Comparison of ENCODE assay signal across 16 mouse cellular contexts in genomic region chr2:45040706-45041312, GRCm38 (mm10).
DNase-seq lines count a peak whose midpoint lies in the region; ATAC-seq and TF ChIP-seq lines count a peak whose summit lies in the region.
"Had no signal": no experiment of that assay in that cellular context is flagged by ENCODE, and none has a peak within 500 bp of the region (broad histone marks: within the 10 kb centered on the region; RNA-seq: fewer than 3 reads in every experiment).

No protein-coding gene starts in this region.

- peak overlapping the region; percentile 85 for H3K27ac ChIP-seq in heart, embryonic 11.5 days (ENCODE audit: low read depth, low read length)
- no peak overlapping the region for H3K27ac ChIP-seq in liver, adult 2 months (replicated peaks; ENCODE audit: insufficient read depth, low read depth, low read length)
- H3K27ac ChIP-seq: embryonic facial prominence, embryonic 12.5 days; macrophage; neural tube, embryonic 15.5 days had no signal

- no peaks in the 10 kb centered on the region for H3K27me3 ChIP-seq in heart, embryonic 11.5 days (ENCODE audit: control insufficient read depth, insufficient read depth, low read length)
- H3K27me3 ChIP-seq in megakaryocyte, embryonic 14.5 days (replicated peaks): no peaks in the 10 kb centered on the region
- H3K27me3 ChIP-seq in liver, adult 2 months (ENCODE audit: control insufficient read depth, insufficient read depth, low read length): no peaks in the 10 kb centered on the region
- H3K27me3 ChIP-seq: embryonic facial prominence, embryonic 12.5 days; neural tube, embryonic 15.5 days had no signal

- H3K9ac ChIP-seq in heart, embryonic 11.5 days (ENCODE audit: low read depth, low read length): peak overlapping the region; percentile 34; the same call in 1 of the 2 replicates
- no peak overlapping the region for H3K9ac ChIP-seq in liver, adult 2 months (ENCODE audit: low read depth, low read length)
- H3K9ac ChIP-seq: embryonic facial prominence, embryonic 12.5 days; neural tube, embryonic 15.5 days had no signal

- no peaks in the 10 kb centered on the region for H3K79me2 ChIP-seq in liver, adult 2 months (ENCODE audit: control insufficient read depth, insufficient read depth, low read length)

- no peak for DNase-seq in heart, adult 18-20 months
- DNase-seq in liver, adult 2 months (ENCODE audit: extremely low read depth, low read depth, low spot score): peak; percentile 33
- DNase-seq in yolk sac, embryonic 10.5 days (ENCODE audit: low spot score): peak; percentile 38
- DNase-seq in right cerebral cortex, adult 18-20 months: no peak
- no peak for DNase-seq in spleen, postnatal 36 days (ENCODE audit: low spot score in 2 of 2)
- DNase-seq: cerebellum, adult 9-11 months; kidney, postnatal 25 days had no signal

- peak overlapping the region; percentile 29 for H3K4me2 ChIP-seq in heart, embryonic 11.5 days
- H3K4me2 ChIP-seq: embryonic facial prominence, embryonic 12.5 days; neural tube, embryonic 15.5 days had no signal

- no peak for TF ChIP-seq POLR2A in liver, adult 2 months (IDR thresholded peaks at IDR 0.05; ENCODE audit: extremely low read depth, insufficient read depth, low read length)

- WGBS in heart, embryonic 11.5 days (ENCODE audit: insufficient replicate concordance): 46% methylated on average over 13 of the region's 13 CpGs
- WGBS in liver, adult 2 months: 65% methylated on average over 13 of the region's 13 CpGs

- ATAC-seq in heart, embryonic 11.5 days (replicated peaks; ENCODE audit: insufficient number of reproducible peaks, low FRiP score, low TSS enrichment): peak; percentile 70
- ATAC-seq in megakaryocyte, adult 5-6 weeks (ENCODE audit: poor library complexity, severe bottlenecking): no peak
- ATAC-seq: activated CD4-positive, CD25-positive, alpha-beta regulatory T cell, adult 4 months; forebrain, embryonic 16.5 days; inflammation-experienced regulatory T-cells, adult 6 months had no signal

- no peaks in the 10 kb centered on the region for H3K9me3 ChIP-seq in heart, embryonic 11.5 days (replicated peaks; ENCODE audit: control insufficient read depth, low read length)
- H3K9me3 ChIP-seq in megakaryocyte, embryonic 14.5 days: no peaks in the 10 kb centered on the region
- H3K9me3 ChIP-seq: embryonic facial prominence, embryonic 12.5 days; neural tube, embryonic 15.5 days had no signal

- no peaks in the 10 kb centered on the region for H3K36me3 ChIP-seq in heart, embryonic 11.5 days (ENCODE audit: control insufficient read depth, insufficient read depth, low read length)
- peaks cover 71% of the 10 kb centered on the region for H3K36me3 ChIP-seq in megakaryocyte, embryonic 14.5 days (replicated peaks; ENCODE audit: low read length)
- no peaks in the 10 kb centered on the region for H3K36me3 ChIP-seq in liver, adult 2 months (ENCODE audit: control insufficient read depth, insufficient read depth, low read length)
- H3K36me3 ChIP-seq: embryonic facial prominence, embryonic 12.5 days; neural tube, embryonic 15.5 days had no signal

- TF ChIP-seq CTCF in liver, adult 2 months (IDR thresholded peaks at IDR 0.05; ENCODE audit: low read depth, low read length): no peak

- H3K4me3 ChIP-seq in heart, embryonic 11.5 days (ENCODE audit: low read depth, low read length): no peak overlapping the region
- H3K4me3 ChIP-seq in megakaryocyte, embryonic 14.5 days (replicated peaks): peak overlapping the region; percentile 46
- H3K4me3 ChIP-seq in liver, adult 2 months (ENCODE audit: insufficient read depth, low read depth, low read length): no peak overlapping the region
- H3K4me3 ChIP-seq: embryonic facial prominence, embryonic 12.5 days; neural tube, embryonic 15.5 days had no signal

- peaks cover 43% of the 10 kb centered on the region for H3K4me1 ChIP-seq in heart, embryonic 11.5 days (ENCODE audit: control insufficient read depth, insufficient read depth, low read length)
- peaks cover 94% of the 10 kb centered on the region for H3K4me1 ChIP-seq in megakaryocyte, embryonic 14.5 days
- H3K4me1 ChIP-seq in liver, adult 2 months (ENCODE audit: control insufficient read depth, insufficient read depth, low read length): peaks cover 4% of the 10 kb centered on the region; the same call in 1 of the 2 replicates

Comparison
In these comparisons a context has a peak if more than half of its experiments do, and no peak if none do; other contexts are left out.
1. DNase-seq: peak in liver, adult 2 months (single experiment) and yolk sac, embryonic 10.5 days (single experiment); none in heart, adult 18-20 months (0 of 2), right cerebral cortex, adult 18-20 months (single experiment) and spleen, postnatal 36 days (0 of 2).